Mouse (Mus musculus) T-helper 2 cell (primary cell): ENCODE results near the gene Trappc5.

Source experiments
- in situ Hi-C: fragments of 300-600 bp; cut with MboI, MseI; formaldehyde crosslinking; loops from one replicate; pipeline ENCODE4 v1.15.1; 2025; ENCODE audit warnings: high pct_unique_total_duplicates

Gene Trappc5

GRCm38 (mm10) chr8:3674671-3675070 is 1.4 kb upstream of the Trappc5 start:
- in situ Hi-C loops, result loop anchor here (5.0 to 10.0 kb wide), 3 partner anchors 37 to 450 kb away; partner anchors contain the start of gene Pex11g

GRCm38 (mm10) chr8:3676993-3677579 is 987 bp downstream of the Trappc5 start:
- in situ Hi-C loops, result loop anchor here (10.0 kb wide), 2 partner anchors 212 to 452 kb away; partner anchors contain the start of gene Pex11g

GRCm38 (mm10) chr8:3678831-3679230 is 2.7 kb downstream of the Trappc5 start:
- in situ Hi-C loops, result loop anchor here (10.0 kb wide), 2 partner anchors 214 to 454 kb away; partner anchors contain the start of gene Pex11g

- in situ Hi-C loops, result loop anchor here (10.0 kb wide), 2 partner anchors 214 to 454 kb away; partner anchors contain the start of gene Pex11g
Observed at GRCm38 (mm10) chr8:3679236-3679635, 3.1 kb downstream of the Trappc5 start.

- in situ Hi-C loops, result loop anchor here (10.0 kb wide), 2 partner anchors 215 to 455 kb away; partner anchors contain the start of gene Pex11g
Observed at GRCm38 (mm10) chr8:3679656-3680055, 3.6 kb downstream of the Trappc5 start.

- in situ Hi-C loops, result no loop called here
Observed at GRCm38 (mm10) chr8:3682435-3682834, 6.3 kb downstream of the Trappc5 start.

- in situ Hi-C loops, result no loop called here
Observed at GRCm38 (mm10) chr8:3683408-3684176, 7.5 kb downstream of the Trappc5 start.

GRCm38 (mm10) chr8:3684530-3684929 is 8.4 kb downstream of the Trappc5 start:
- in situ Hi-C loops, result no loop called here

- in situ Hi-C loops, result no loop called here
Observed at GRCm38 (mm10) chr8:3685422-3685821, 9.3 kb downstream of the Trappc5 start.

- in situ Hi-C loops, result no loop called here
Observed at GRCm38 (mm10) chr8:3687537-3687936, 11.4 kb downstream of the Trappc5 start.

- in situ Hi-C loops, result no loop called here
Observed at GRCm38 (mm10) chr8:3690774-3691173, 14.7 kb downstream of the Trappc5 start.

GRCm38 (mm10) chr8:3694121-3694520 is 18.0 kb downstream of the Trappc5 start, which contains the start of gene Fcer2a:
TSS of gene Fcer2a (minus strand) at chr8:3694175.
- in situ Hi-C loops, result no loop called here

- in situ Hi-C loops, result no loop called here
Observed at GRCm38 (mm10) chr8:3701491-3701890, 25.4 kb downstream of the Trappc5 start.

- in situ Hi-C loops, result no loop called here
Observed at GRCm38 (mm10) chr8:3705711-3706110, 29.6 kb downstream of the Trappc5 start.

- in situ Hi-C loops, result no loop called here
Observed at GRCm38 (mm10) chr8:3707611-3708010, 31.5 kb downstream of the Trappc5 start.

- in situ Hi-C loops, result no loop called here
Observed at GRCm38 (mm10) chr8:3710312-3710711, 34.2 kb downstream of the Trappc5 start.

- in situ Hi-C loops, result no loop called here
Observed at GRCm38 (mm10) chr8:3711646-3712045, 35.5 kb downstream of the Trappc5 start.

GRCm38 (mm10) chr8:3717321-3717954 is 41.3 kb downstream of the Trappc5 start:
- in situ Hi-C loops, result no loop called here

GRCm38 (mm10) chr8:3718559-3718958 is 42.5 kb downstream of the Trappc5 start:
- in situ Hi-C loops, result no loop called here

- in situ Hi-C loops, result no loop called here
Observed at GRCm38 (mm10) chr8:3720551-3720950, 44.5 kb downstream of the Trappc5 start, which contains the start of gene Clec4g. TSS of gene Clec4g (minus strand) at chr8:3720651.

- in situ Hi-C loops, result no loop called here
Observed at GRCm38 (mm10) chr8:3721041-3721440, 44.9 kb downstream of the Trappc5 start.
